Mouse (Mus musculus) gastrocnemius, adult 2 months (tissue): ENCODE results near the gene Gpr176. TPM values are rescaled to one million over a fixed set of nuclear protein-coding genes. Genes with fewer than 3 reads are reported as not detected.

Experiments used
- DNase-seq: peaks from one replicate; pipeline ENCODE4 v3.0.0; 2022
- H3K27ac ChIP-seq: fragments of 200-600 bp; 2 replicates; pipeline ENCODE4 v1.8.1; 2022; ENCODE audit warnings: mild to moderate bottlenecking
- H3K4me3 ChIP-seq: fragments of 200-600 bp; 2 replicates; pipeline ENCODE4 v1.8.1; 2022; ENCODE audit warnings: mild to moderate bottlenecking, moderate library complexity
- CTCF ChIP-seq: fragments of 200-600 bp; IDR thresholded peaks from 2 replicates; pipeline ENCODE4 v1.8.1; 2022; ENCODE audit warnings: antibody characterized with exemption, mild to moderate bottlenecking, moderate library complexity
- intact Hi-C: fragments of 180-260 bp; cut with DNase I; formaldehyde crosslinking; loops from one replicate; pipeline ENCODE4 v1.15.1; 2025
- total RNA-seq, 2 experiments: library from RNA; stranded (reverse); gene quantifications; 2 replicates each; pipeline ENCODE4 v1.2.3; 2021

Gene Gpr176
- total RNA-seq, 2 experiments from 2014 or later: 0.14 TPM; not detected in 1

DNA sequence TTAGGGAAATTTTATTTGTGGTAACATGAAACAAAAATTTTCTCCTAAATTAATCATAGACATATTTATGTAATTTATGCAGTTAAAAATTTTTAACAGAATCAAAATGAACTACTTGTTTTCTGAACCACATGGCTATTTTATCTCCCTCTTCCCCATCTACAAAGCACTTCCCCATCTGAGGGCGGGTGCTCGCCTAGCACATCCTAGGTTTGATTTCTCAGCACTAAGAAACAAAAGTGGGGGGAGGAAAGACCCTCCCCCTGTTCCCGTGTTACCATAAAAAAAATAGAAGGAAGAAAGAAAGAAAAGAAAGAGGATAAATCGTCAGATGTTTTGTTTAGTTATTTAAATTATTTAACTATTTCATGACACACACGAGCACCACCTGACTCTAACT lies 18.0 kb upstream of the Gpr176 start:
- Histone ChIP-seq H3K27ac (no peak overlapping the region), H3K4me3 (no peak overlapping the region)
- TF ChIP-seq CTCF: no peak
- intact Hi-C loops: no loop called here
- no peak for DNase-seq

- no peak for DNase-seq
- no peak overlapping the region for H3K4me3 ChIP-seq
- intact Hi-C loops: no loop called here
- no peak for TF ChIP-seq CTCF
- H3K27ac ChIP-seq: no peak overlapping the region
Observed at GRCm38 (mm10) chr2:118390072-118390471, 16.9 kb upstream of the Gpr176 start.

DNA sequence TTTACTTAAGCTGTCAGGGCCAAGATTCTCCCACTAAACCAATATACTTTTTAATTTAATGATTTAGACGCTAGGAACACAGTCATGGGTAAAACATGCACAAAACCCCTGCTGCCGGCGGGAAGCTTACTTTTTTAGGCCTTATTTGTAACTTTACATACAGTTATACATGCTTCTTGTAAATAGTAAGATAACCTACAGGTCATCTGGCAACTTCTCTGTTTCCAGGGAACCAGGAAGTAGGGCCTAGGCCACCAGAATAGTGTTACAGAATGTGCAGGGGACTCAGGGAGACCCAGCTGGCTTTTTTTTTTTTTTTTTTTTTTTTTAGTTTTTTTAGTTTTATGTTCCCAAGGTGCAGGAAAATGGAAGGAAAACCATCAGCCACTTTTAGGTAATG lies 16.4 kb upstream of the Gpr176 start:
- DNase-seq: no peak
- TF ChIP-seq CTCF: no peak
- peak overlapping the region; percentile 94; the same call in 1 of the 2 replicates for H3K27ac ChIP-seq
- intact Hi-C loops: no loop called here
- peak overlapping the region; percentile 95 for H3K4me3 ChIP-seq

DNA sequence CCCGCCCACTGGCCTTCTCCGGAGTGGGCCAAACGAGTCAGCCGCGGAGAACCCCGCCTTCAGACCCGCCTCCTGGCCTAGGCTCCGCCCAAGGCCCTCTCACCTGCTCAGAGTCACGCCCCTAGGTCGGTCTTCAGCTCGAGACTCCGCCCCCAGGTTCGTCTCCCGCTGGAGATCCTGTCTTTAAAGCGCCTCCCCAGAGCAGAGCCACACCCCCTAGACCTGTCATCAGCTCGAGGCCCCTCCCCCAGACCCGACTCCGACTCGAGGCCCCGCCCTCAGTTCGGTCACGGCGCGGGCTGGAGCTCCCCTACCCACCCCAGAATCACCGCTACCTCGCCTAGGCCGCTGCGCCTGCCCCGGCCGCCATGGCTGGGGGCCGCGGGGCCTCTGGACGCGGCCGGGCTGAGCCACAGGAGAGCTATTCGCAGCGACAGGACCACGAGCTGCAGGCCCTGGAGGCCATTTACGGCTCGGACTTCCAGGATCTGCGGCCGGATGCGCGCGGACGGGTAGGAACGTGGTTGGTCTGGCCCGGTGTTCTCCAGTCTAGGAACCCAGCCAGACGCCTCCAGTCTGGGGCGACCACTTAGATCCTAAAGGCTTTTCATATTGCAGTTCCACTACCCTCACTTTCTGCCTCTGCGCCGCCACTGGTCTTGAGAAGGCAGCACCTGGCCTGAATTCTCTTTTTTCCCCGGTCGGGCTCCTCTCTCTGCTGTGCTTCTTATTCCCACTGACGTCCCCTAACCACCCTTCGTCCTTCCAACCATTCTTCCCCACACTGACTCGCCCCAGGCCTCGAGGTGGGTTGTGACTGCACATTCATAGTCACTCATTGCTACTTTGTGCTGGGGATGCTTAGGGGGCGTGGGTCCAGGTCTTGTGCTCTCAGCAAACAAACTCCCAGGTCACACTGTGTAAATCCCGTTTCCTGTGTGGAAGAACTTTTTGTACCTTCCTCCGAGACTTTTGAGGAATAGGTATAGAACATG lies 15.4 kb upstream of the Gpr176 start, which contains the start of gene Eif2ak4:
TSS of gene Eif2ak4 (plus strand) at position 278 of the 995 bp plus-strand sequence.
- peak within 1 kb of the TSS; percentile 94 for H3K27ac ChIP-seq
- H3K4me3 ChIP-seq: peak within 1 kb of the TSS; percentile 95
- intact Hi-C loops: no loop called here
- TF ChIP-seq CTCF: no peak
- peak; percentile 99 for DNase-seq

GRCm38 (mm10) chr2:118383387-118383786 lies 10.2 kb upstream of the Gpr176 start:
- intact Hi-C loops: no loop called here
- H3K27ac ChIP-seq: no peak overlapping the region

DNA sequence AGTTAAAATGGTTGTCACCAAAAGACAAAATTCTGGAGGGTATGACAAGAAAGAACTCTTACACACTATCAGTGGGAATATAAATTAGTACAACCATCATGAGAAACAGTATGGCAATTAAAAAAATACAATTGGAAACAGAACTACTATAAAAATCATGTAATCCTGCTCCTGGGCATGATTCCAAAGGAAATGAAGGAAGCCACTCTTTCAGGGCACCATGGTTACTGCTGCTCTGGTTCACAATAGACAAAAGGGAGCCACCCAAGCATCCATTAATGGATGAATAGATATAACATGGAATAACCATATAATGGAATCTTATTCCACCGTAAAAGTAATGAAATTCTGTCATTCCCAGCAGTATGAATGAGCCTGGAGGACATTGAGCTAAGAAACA lies 6.5 kb upstream of the Gpr176 start:
- TF ChIP-seq CTCF: no peak
- Histone ChIP-seq H3K4me3 (no peak overlapping the region), H3K27ac (no peak overlapping the region)
- no peak for DNase-seq
- intact Hi-C loops: no loop called here

More at GRCm38 (mm10) chr2:118383387-118383786, 10.2 kb upstream of the Gpr176 start:
- no peak for DNase-seq
- H3K4me3 ChIP-seq: no peak overlapping the region
- TF ChIP-seq CTCF: no peak

GRCm38 (mm10) chr2:118375931-118376330 lies 2.7 kb upstream of the Gpr176 start:
- no peak overlapping the region for H3K27ac ChIP-seq
- no peak for DNase-seq
- intact Hi-C loops: no loop called here
- no peak overlapping the region for H3K4me3 ChIP-seq
- no peak for TF ChIP-seq CTCF

GRCm38 (mm10) chr2:118375522-118375921 lies 2.3 kb upstream of the Gpr176 start:
- Histone ChIP-seq H3K4me3 (no peak overlapping the region), H3K27ac (no peak overlapping the region)
- no peak for TF ChIP-seq CTCF
- intact Hi-C loops: no loop called here
- no peak for DNase-seq

DNA sequence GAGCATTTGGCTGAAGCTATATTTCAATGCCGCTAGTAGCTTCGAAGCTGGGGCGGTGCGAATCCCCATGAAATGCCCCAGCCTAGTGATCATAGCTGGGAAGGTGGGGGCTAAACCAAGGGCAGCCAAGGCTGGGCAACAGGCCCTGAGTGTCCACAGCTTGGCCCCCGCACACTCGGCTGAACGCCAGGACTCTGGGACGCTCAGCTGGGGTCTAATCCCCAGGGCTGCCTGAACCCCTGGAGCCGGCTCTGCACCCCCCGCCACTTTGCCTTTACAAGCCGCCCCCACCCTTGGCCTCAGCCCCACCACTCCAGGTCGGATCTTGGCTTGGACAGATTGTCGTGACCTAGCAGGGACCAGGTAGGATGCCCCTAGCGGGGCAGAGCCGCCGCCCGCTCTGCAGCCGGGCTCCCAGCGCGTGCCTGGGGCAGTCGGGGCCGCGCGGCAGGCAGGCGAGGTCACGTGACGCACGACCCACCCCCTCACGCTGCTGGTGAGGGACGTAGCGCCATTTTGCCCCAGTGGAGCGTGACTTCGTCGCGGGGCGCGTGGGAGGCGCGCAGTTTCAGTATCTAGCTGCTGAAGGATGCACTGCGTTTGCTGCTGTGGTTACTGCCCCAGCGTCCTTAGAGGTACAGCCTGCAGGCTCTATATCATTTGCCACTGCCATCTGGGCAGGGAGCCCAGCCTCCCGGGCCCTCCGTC lies 507 bp upstream of the Gpr176 start:
- H3K4me3 ChIP-seq: peak overlapping the region; percentile 71

GRCm38 (mm10) chr2:118372561-118372900 lies 688 bp downstream of the Gpr176 start:
- DNase-seq: no peak
- Histone ChIP-seq H3K4me3 (peak overlapping the region; percentile 71), H3K27ac (no peak overlapping the region; the same call in 1 of the 2 replicates)
- intact Hi-C loops: no loop called here
- TF ChIP-seq CTCF: no peak

More for the DNA sequence above, 507 bp upstream of the Gpr176 start:
- peak; percentile 60 for DNase-seq
- peak; percentile 7; the same call in 1 of the 2 replicates for TF ChIP-seq CTCF
- H3K27ac ChIP-seq: 0 out of 2 replicates have a peak overlapping the region, but pooled peaks have one; percentile 1
- intact Hi-C loops: no loop called here

- no peak for TF ChIP-seq CTCF
- H3K27ac ChIP-seq: no peak overlapping the region
- intact Hi-C loops: no loop called here
- no peak overlapping the region for H3K4me3 ChIP-seq
- DNase-seq: no peak
Observed at GRCm38 (mm10) chr2:118371841-118372240, 1.4 kb downstream of the Gpr176 start.

GRCm38 (mm10) chr2:118355138-118355719 lies 18.0 kb downstream of the Gpr176 start:
- no peak for TF ChIP-seq CTCF
- DNase-seq: no peak
- Histone ChIP-seq H3K27ac (no peak overlapping the region), H3K4me3 (no peak overlapping the region)
- intact Hi-C loops: no loop called here
